Mouse (Mus musculus) olfactory bulb, adult 2 months (tissue): ENCODE results near the gene Crebzf.

Experiments
- CTCF ChIP-seq: fragments of 200-500 bp; IDR thresholded peaks from 2 replicates; pipeline ENCODE4 v1.5.1; 2012; ENCODE audit warnings: low read depth, mild to moderate bottlenecking, low read length, moderate library complexity; ENCODE audit not compliant: insufficient read depth
- POLR2A ChIP-seq: fragments of 200-500 bp; IDR thresholded peaks from 2 replicates; pipeline ENCODE4 v1.6.1; 2012; ENCODE audit warnings: mild to moderate bottlenecking, low read depth, low read length, moderate library complexity; ENCODE audit not compliant: insufficient read depth

GRCm38 (mm10) chr7:90482607-90483006 lies 40.1 kb downstream of the Crebzf start:
- TF ChIP-seq CTCF: no peak
- no peak for TF ChIP-seq POLR2A
